Mouse (Mus musculus): ENCODE results near the gene Ttyh2.
A peak's percentile ranks its signal among the peaks of the same experiment; 100 is the strongest.

Gene Ttyh2

DNA sequence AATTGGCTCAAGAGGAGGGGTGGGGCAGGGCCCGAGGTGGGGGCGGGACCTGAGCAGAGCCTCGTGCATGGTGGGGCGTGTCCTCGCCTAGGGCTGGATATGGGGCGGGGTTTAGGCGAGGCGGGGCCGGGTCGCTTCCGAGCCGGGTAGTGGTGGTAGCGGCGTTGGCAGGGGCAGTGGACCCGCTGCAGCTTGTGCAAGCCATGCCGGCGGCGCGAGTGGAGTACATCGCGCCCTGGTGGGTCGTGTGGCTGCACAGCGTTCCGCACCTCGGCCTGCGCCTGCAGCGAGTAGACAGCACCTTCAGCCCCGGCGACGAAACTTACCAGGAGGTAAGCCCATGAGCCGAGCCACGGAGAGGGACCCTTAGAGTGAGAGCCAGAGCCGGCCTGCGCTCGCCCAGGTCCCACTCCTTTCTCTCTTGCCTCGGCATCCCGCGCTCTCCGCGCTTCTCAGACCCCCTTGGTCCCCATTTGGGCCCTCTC is at the start of gene Ttyh2:
Ttyh2 (plus strand) TSS at position 91 of the 485 bp plus-strand sequence.
- DNase-seq = peak; percentile 92

DNA sequence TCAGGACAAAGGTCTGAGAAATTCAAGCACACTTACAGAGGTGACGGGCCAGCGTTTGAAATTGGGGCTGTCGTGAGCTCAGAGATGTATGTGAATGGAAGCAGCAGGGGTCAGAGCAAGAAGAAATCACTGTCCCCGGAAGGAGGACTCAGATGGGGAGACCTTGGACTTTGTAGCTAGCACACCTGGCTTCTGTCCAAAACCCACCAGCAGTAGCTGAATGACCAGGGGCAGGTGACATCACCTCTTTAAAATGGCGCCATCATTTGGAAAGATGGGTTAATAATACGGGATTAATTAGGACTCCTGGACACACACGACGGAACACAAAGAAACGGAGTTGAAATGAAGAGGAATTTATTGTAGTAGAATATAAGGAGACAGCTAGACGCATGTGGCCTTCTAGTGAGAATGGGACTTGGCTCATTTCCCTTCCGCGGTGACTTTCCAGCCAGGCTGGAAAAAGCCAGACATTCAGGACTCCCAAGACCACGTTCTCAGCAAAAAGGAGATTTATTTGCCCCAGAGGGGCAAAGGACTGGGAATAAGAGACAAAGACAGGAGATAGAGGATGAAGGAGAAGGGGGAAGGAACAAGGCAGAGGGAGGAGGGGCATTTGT is 49.0 kb upstream of the Ttyh2 start:
- peak; percentile 44 for DNase-seq

DNA sequence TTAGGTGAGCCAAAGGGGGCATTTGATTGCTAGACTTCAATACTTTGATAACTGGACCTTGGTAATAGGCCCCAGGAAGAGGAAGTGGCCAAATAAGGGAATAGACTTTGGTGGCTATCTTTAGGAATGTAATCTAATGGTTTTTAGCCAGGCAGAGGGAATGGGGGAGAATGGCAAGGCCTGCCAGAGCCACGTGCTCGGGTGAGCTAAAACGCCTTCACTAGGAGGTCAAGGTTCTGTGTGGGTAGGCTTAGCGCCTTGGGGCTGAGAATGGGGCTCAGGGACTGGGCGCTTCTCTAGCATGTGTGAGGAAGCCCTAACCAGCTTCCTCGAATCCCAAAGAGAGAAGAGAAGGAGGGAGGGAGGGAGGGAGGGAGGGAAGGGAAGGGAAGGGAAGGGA is 48.2 kb upstream of the Ttyh2 start:
- DNase-seq = no peak

DNA sequence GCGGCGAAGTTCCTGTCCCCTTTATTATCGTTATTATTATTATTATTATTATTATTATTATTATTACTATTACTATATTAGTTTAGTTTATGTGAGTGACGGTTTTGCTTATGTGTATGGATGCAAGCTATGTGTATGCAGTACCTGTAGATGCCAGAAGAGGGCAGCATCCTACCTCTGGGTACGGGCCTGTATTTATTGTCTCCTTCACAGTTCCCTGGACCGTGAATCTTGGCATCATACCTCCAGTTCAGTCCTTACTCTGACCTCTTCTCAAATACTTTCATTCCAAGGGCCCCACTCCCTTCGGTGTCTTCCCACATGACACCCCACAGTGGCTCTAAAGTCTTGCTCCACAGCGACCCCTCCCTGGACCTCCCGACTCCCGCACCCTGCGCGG is 47.2 kb upstream of the Ttyh2 start:
- no peak for DNase-seq

DNA sequence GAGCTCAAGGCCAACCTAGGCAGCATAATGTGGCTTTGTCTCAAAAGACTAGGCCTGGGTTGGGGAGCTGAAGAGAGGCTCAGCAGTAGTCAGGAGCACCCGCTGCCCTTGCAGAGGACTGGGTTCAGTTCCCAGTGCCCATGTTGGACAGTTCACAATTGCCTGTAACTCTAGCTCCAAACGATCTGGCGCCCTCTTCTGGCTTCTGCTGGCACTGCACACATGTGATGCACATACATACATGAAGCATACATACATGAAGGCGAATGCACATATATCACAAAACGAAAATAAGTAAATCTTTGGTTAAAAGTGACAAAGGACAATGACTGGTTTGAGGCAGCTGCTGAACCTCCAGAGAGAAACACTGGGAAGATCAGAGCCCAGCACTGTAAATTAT is 45.2 kb upstream of the Ttyh2 start:
- no peak for DNase-seq

DNA sequence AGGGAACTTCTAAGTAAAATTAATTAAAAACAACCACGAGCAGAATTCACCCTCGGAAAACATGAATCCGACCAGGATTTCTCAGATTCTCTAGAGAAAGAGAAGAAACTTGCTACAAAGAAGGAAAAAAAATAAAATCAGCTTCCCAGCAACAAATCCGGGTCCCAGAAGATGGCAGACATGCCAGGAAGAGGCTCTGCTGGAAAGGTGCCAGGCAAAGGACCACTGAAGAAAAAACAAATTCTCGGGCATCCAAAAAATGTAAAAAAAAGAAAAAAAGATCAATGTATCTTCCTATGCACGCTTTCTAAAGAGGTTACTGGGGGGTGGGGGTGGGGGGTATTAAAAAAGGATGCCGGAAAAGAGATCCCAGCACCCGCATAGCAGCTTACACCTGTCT is 43.0 kb upstream of the Ttyh2 start:
- DNase-seq = no peak

DNA sequence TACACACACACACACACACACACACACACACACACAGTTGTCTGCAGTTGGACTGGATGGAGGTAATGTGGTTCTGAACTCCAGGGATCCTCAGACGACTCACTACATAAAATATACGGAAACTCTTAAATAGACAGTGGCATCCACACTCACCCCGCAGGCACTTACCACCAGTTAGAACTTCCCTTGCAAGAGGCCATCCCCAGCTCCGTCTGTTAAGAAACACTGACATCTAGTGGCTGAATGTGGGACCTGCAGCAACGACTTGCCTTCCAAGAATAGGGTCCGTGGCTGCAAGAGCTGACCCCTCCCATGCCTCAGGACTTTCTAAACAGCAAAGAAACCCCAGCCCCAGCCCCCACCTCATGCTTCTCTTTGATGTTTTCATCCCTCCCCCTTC is 38.9 kb upstream of the Ttyh2 start:
- peak; percentile 91 for DNase-seq

DNA sequence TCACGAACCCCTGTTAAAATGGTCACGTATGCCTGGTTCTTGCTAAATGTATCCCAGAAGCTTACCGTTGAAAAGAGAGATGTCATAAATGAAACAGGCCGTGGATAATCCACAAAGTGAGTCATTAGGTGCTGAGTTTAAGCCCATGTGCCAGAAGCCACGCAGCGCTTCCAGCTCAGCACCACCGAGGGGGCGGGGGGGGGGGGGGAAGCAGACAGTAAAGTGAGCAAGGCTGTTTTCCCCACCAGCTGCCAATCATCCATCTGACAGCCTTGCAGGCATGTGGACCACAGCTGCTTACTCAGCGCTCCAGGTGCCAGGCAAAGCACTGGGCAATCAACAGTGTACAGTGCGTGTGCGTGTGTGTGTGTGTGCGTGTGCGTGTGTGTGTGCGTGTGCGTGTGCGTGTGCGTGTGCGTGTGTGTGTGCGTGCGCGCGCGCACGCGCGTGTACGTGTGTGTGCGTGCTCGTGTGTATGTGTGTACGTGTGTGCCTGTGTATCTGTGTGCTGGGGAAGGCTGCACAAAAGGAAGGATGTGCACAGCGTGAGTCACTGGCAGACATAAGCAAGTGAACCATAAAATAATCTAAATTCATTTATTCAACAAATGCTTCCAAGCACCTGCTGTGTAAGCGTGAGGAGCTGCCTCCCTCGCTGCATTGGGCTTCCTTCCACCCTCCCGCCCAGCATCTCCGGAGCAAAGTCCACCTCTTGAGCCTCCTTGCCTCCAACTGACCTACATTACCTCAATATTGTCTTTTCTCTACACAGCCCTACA is 38.3 kb upstream of the Ttyh2 start:
- DNase-seq = no peak

DNA sequence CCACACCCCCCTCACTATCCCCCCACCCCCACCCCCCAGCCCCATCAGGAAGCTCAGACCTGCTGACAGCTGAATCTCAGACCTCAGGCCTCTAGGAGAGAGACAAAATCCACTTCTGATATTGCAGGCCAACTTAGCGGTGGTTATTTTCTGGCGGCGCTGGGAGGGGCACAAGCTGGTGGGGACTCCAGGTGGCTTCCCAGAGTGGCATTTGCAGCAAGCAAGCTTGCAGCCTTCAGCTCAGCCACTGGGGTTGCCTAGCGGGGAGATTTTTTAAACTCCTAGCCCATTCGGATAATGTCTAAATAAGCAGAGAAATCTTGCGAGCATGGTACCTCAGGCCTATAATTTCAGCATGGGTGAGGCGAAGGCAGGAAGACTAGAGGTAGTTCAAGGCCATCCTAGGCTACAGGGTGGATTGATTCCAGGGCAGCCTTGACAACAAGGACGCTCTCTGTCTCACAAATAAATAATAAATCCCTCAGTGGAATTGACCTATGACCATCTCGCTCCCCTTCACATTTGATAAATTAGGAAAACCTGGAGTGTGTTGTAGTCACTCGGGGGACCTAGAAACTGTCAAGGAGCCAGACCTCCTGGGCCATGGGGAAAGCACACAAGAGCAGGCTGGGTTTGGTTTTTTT is 36.5 kb upstream of the Ttyh2 start:
- no peak for DNase-seq

DNA sequence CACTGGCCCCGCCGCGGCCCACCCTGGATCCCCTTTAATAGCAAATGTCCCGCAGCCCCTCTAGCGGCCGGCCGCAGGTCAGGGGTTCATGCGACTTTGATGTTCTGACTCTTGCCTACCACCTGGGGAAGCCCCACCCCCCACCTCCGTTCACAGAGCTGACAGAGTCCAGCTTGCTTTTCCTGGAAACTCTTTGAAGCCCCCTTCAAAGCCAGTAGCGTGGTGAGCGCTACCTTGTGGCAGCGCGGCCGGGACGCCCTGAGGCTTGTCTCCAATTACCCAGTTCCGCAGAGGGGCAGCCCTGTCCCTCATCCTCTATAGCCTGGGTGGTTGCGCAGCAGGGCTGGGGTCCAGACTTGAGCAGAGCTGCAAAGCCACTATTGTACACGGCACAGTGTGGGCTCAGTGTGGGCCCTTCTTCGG is 35.5 kb upstream of the Ttyh2 start:
- no peak for DNase-seq

DNA sequence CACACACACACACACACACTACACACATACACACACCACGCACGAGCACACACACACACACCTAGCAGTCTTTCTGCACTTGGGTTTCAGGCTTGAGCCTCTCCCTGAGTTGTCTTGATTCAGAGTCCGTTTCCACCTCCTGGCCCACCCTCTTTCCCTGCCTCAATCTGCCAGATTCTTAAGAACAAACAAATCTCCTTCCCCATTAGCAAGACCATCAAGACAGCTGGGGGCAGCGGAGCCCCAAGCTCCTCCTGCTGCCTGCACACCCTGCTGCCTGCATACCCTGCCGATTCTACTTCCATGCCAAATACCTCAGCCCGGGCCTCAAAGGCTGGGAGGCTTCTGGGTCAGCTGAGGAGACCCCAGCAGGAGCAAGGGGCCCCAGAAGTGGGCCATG is 34.6 kb upstream of the Ttyh2 start:
- no peak for DNase-seq

DNA sequence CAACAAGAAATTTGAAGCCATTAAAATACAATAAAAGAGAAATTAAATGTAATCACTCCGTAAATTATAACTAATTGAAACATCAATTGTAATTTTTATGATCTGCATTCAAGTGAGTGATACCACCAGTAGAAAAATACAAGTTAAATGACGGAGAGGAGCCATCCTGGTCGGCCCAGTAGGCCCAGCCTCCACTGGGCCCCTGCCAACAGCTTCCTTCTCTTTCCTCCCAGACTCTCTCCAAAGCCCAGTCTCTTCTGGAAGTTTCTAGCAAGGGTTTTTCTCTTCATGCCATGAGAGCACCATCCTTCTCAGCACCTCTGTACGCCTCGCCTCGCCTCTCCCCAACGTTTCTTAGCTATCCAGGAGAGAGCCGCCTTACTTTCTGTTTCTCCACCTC is 34.1 kb upstream of the Ttyh2 start:
- peak; percentile 61 for DNase-seq

DNA sequence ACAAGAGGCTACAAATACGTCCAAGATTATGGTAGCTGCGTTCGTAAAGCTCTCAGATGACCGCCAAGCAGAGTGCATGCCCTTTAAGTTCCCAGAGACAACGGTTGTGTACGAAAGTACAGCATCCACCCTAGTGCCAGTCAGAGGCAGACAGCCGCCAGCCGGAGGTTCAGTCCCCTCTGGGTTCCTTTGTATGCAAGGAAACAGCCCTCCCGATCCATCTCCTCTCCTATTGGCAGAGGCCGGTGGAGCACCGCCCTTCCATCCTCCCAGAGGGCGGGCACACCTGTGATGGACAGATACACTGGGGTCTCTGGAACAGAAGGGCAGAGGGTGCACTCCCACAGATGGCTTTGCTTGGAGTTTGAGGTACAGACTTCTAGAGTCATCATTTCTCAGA is 33.0 kb upstream of the Ttyh2 start:
- no peak for DNase-seq

DNA sequence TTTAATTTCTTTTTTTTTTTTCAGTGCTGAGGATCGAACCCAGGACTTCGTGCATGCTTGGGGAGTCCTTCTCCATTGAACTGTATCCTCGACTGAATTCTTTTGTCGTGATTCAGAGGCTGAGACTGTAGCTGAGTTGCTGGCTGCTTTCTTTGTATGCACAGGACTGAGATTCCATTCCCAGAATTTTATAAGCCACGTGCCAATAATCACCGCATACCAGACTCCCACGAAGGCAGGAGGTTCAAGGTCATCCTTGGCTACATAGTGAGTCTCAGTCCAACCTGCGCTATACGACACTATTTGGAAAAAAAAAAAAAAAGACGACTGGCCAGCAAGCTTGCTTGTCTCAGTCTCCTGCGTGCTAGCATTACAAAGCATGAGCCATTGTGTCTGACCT is 32.3 kb upstream of the Ttyh2 start:
- no peak for DNase-seq

DNA sequence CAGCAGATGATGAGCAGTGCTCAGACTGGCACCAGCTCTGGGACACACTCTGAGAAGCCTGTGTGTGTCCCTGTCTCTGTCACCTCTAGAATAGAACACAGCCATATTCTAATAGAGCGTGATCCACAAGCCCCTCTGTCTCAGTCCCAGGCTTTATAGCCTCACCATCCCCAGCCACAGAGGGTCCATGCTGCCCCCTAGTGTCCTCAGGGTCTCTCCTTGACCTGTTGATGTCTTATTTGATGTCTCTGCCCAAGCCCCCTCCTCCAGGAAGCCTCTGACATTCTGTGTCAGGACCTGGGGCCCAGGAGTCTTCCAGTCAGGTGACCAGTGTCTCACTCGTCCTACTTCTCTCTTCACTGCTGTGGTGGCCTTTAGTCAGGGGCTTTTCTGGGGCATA is 31.1 kb upstream of the Ttyh2 start:
- no peak for DNase-seq

DNA sequence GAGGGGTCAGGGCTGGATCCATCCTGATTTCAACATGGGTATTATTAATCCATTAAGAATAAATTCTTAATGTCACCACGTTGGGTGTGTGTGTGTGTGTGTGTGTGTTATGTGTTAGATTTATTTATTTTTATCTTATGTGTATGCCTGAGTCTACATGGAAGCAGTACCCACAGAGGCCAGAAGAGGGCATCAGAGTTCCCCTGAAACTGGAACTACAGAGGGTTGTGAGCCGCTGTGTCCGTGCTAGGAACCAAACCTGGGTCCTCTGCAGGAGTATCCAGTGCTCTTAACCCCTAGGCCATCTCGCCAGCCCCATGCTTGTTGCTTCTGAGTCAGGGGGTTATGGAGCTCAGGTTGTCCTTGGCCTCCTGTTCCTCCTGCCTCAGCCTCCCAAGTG is 25.7 kb upstream of the Ttyh2 start:
- no peak for DNase-seq

DNA sequence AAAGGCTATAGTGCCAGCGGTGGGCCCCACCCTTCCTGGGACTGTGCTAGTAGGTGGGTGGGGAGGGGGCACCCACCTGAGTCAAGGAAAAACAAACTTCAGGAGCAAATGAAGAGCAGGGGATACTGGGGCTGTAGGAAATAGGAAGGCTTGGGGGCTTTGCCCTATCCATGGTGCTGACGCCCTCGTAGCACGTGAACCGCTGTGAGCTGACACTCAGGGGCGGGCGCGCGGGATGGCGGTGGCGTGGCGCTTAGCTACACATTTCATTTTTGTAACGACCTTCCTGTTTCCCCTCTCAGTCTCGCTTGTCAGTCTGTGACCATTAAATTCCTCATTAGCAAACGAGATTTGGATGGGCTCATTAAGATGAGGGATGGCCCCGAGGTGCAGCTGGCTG is 22.7 kb upstream of the Ttyh2 start:
- DNase-seq = peak; percentile 69

DNA sequence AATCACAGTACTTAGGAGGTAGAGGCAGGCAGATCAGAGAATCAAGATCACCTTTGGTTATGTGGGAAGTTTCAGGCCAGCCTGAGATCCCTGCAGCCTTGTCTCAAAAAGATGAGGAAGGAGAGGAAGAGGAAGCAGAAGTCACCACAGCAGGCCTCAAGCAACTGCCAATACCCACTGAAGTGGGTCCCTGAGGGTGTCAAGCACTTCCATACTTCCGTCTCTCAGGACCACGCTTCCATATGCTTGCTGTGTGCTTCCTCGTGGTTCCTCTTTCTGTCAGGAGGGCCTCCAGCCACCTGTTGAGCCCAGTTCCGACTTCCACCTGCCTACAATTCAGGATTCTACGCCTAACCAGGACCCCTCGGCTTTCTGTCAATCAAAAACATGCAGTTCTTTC is 21.6 kb upstream of the Ttyh2 start:
- DNase-seq = no peak

DNA sequence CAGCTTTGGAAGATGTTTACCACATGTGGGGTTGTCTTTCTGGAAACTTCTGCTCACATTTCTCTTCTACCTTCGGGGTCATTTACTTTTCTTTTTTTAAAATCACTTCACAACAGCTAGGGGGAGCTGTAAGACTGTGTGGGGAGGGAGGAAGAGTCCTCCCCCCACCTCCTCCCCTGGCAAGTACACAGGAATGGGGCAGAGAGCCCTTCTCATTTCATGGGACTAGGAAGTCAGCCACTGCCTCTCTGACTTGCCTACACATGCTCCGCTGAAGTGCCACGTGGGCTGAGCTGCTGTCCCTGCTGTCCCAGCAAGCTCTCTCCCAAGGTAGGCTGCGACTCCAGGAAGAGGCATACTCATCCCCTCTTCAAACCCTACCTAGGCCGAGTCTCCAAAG is 20.7 kb upstream of the Ttyh2 start:
- DNase-seq = no peak

DNA sequence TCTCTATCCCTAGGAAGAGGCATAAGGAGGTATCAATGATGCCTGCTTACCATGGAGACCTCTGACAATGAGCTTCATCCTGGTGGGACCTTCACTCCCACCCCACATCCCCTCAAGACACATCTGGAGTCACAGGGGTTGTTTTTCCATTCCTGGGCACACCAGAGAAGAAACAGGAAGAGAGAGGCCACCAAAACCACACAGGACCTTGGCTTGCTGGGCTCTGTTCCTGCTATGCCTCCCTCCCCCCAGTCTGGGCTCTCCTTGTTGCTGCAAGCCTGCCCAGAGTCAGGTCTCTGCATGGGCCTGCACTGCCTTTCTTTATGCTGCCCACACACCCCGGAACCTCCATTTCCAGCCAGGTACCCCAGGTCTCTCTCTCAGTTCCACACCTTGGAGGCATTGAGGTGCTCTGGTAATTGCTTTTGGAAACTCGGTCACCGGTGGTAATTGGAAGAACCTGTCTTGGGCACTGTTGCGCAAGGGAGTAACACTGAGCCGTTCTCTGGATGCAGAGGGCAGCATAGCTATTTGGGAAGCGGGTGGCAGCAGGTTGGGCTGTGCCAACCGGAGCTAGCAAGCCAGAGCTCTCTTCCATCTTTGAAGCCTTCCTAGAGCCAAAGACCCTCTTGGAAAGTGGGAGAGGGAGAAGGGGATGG is 19.8 kb upstream of the Ttyh2 start:
- no peak for DNase-seq

DNA sequence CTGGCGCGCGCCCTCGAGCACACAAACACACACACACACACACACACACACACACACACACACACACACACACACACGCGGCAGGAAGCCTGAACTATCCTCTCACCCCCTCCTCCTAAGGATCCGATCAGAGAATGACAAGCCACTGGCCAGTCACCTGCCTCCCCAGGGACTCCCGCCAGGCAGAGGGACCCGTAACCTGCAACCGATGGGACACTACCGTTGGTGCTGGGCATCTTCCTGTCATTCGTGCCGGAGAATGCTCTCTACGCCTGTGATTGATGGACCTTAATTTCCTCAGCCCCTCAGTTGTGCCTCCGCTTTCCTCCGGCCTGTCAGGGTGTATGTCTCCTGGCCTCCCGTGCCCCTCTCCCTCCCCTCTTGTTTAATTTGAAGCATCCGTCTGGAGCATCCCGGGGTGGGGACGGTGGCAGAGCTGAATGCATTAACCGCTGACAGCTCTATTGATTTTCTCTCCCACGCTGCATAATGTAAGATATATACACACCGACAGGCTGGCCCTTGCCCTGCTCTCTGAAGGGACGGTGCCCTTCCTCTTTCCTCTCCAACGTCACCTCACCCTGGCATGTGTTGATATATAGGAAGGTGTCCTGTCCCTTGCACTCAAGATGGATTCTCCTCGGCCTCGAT is 18.1 kb upstream of the Ttyh2 start:
- no peak for DNase-seq

DNA sequence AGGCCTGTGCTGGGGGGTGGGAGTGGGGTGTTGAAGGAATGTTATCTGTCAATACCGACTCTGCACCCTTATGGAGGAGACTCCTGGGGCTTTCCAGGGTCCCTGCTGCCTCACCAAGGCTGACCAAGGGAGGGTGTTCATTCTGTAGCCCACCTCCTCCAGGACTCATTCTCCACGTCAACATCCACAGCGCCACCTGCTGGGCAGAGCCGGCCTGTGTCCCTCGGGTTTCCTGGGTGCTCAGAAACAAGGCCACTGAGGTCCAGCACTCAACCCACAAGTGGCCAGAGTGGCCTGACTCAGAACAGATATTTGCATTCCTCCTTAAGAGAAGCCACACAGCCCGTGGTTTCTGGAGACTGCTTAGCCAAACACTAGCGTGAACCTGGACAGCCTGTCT is 17.5 kb upstream of the Ttyh2 start:
- peak; percentile 73 for DNase-seq

DNA sequence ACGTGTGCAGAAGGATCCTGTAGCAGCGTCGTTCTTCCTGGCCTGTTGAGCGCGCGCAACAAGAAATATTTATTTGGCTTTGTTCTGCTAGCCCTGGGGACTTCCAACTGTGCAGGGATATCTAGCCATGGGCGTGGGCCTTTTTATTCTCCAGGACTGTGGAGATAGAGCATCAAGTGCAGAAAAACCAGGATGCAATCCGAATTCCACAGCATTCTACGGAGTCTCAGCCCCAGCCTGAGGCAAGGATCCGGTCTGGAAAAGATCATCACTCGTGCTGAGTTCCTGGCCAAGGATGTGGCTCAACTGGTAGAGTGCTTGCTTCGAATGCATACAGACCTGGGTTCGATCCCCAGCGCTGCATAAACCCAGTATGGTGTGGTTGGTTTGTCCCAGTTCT is 13.1 kb upstream of the Ttyh2 start:
- no peak for DNase-seq

Measured in kidney, postnatal 10 days (tissue).